Mouse (Mus musculus) limb, embryonic 10.5 days (tissue): ENCODE measurements around the gene Actr8. TPM values are rescaled to one million over a fixed set of nuclear protein-coding genes. Genes with fewer than 3 reads are reported as not detected.

Experiments
- DNase-seq: peaks from one replicate; pipeline ENCODE4 v3.0.0-alpha.2; 2017; ENCODE audit warnings: low spot score
- H3K27ac ChIP-seq: fragments of 300-500 bp; sonication (generic); 2 replicates; pipeline ENCODE4 v1.5.1; 2016; ENCODE audit warnings: mild to moderate bottlenecking
- H3K27me3 ChIP-seq: fragments of 300-500 bp; sonication (generic); 2 replicates; pipeline ENCODE4 v1.6.1; 2016; ENCODE audit warnings: low read depth, mild to moderate bottlenecking; ENCODE audit not compliant: poor library complexity, severe bottlenecking
- H3K36me3 ChIP-seq: fragments of 300-500 bp; sonication (generic); 2 replicates; pipeline ENCODE4 v1.6.1; 2016; ENCODE audit warnings: mild to moderate bottlenecking, moderate library complexity
- H3K4me1 ChIP-seq: fragments of 300-500 bp; sonication (generic); 2 replicates; pipeline ENCODE4 v1.6.1; 2016
- H3K4me3 ChIP-seq: fragments of 300-500 bp; sonication (generic); 2 replicates; pipeline ENCODE4 v1.5.1; 2016; ENCODE audit warnings: mild to moderate bottlenecking, moderate library complexity
- H3K9me3 ChIP-seq: fragments of 300-500 bp; sonication (generic); replicated peaks from 2 replicates; pipeline ENCODE4 v1.6.1; 2016; ENCODE audit warnings: mild to moderate bottlenecking
- WGBS: fragments of 180-500 bp; shearing (Covaris S2); methylation state at CpG from one replicate; pipeline ENCODE4 v1.1.7; 2016; 5-methylcytosine and 5-hydroxymethylcytosine counted together
- polyA plus RNA-seq: library from polyadenylated mRNA; unstranded; fragments of >200 nt; fragmentation: Nextera tagmentation; extraction: Ambion mirVana; gene quantifications from 2 replicates; pipeline ENCODE4 v1.2.1, GENCODE M21; 2016

Actr8 gene
- polyA plus RNA-seq, result 76.4 and 78.4 TPM in 2 replicates

- H3K9me3 ChIP-seq, result no peaks in the 10 kb centered on the region; the same call in 1 of the 2 replicates
- H3K4me1 ChIP-seq, result peaks cover 9% of the 10 kb centered on the region
- peak within 1 kb of the TSS; percentile 79 for H3K4me3 ChIP-seq
- peak; percentile 97 for DNase-seq
- peak within 1 kb of the TSS; percentile 97 for H3K27ac ChIP-seq
- WGBS, result 3% methylated on average over 44 of the region's 44 CpGs
- peaks cover 73% of the 10 kb centered on the region for H3K36me3 ChIP-seq
- H3K27me3 ChIP-seq, result no peaks in the 10 kb centered on the region
Observed at GRCm38 (mm10) chr14:29978254-29979204, at the start of gene Actr8. Gene Actr8 (plus strand): TSS chr14:29978337.

- Histone ChIP-seq H3K27me3 (no peaks in the 10 kb centered on the region), H3K4me1 (no peaks in the 10 kb centered on the region), H3K27ac (no peak overlapping the region), H3K4me3 (no peak overlapping the region), H3K9me3 (no peaks in the 10 kb centered on the region), H3K36me3 (no peaks in the 10 kb centered on the region)
- WGBS, result 78% methylated on average over 4 of the region's 4 CpGs
- no peak for DNase-seq
Observed at GRCm38 (mm10) chr14:29928966-29929365, 49.2 kb upstream of the Actr8 start.

DNA sequence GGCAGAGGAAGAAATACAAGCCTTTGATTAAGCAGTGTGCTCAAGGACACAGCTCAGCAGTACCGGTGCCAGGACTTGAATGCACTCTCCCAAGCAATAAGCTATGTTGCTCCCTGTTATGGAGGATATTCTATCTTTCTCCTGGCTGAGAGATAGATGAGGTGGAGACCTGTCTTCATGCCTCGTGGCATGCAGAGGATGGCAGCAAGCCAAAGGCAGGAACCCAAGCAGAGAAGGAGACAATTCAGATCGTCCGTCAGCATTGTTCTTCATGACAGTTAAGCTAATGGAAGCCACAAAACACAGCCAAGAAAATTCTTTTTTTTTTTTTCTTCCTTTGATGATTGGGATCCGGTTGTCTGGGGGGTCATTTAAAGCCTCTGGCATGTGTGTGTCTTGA lies 42.6 kb upstream of the Actr8 start:
- WGBS, result 85% methylated on average over 5 of the region's 5 CpGs
- Histone ChIP-seq H3K4me3 (no peak overlapping the region), H3K27me3 (peaks cover 7% of the 10 kb centered on the region; the same call in 1 of the 2 replicates), H3K4me1 (peaks cover 10% of the 10 kb centered on the region), H3K36me3 (no peaks in the 10 kb centered on the region), H3K9me3 (no peaks in the 10 kb centered on the region), H3K27ac (no peak overlapping the region)
- DNase-seq, result no peak

- Histone ChIP-seq H3K4me3 (no peak overlapping the region), H3K36me3 (no peaks in the 10 kb centered on the region), H3K27me3 (peaks cover 7% of the 10 kb centered on the region; the same call in 1 of the 2 replicates), H3K9me3 (no peaks in the 10 kb centered on the region), H3K27ac (no peak overlapping the region), H3K4me1 (peaks cover 10% of the 10 kb centered on the region)
- 93% methylated on average over 15 of the region's 15 CpGs for WGBS
- no peak for DNase-seq
Observed at GRCm38 (mm10) chr14:29937466-29937865, 40.7 kb upstream of the Actr8 start.

GRCm38 (mm10) chr14:29939600-29940312 lies 38.4 kb upstream of the Actr8 start:
- no peaks in the 10 kb centered on the region for H3K36me3 ChIP-seq
- no peak overlapping the region for H3K27ac ChIP-seq
- peak; percentile 31 for DNase-seq
- H3K4me1 ChIP-seq, result peaks cover 10% of the 10 kb centered on the region
- H3K4me3 ChIP-seq, result no peak overlapping the region
- 49% methylated on average over 20 of the region's 20 CpGs for WGBS
- peaks cover 7% of the 10 kb centered on the region; the same call in 1 of the 2 replicates for H3K27me3 ChIP-seq
- H3K9me3 ChIP-seq, result no peaks in the 10 kb centered on the region

GRCm38 (mm10) chr14:29940313-29940812 lies 37.8 kb upstream of the Actr8 start:
- Histone ChIP-seq H3K36me3 (no peaks in the 10 kb centered on the region), H3K27me3 (peaks cover 7% of the 10 kb centered on the region; the same call in 1 of the 2 replicates), H3K4me1 (peaks cover 10% of the 10 kb centered on the region), H3K27ac (no peak overlapping the region), H3K9me3 (no peaks in the 10 kb centered on the region), H3K4me3 (no peak overlapping the region)
- DNase-seq, result no peak
- 33% methylated on average over 10 of the region's 10 CpGs for WGBS

- Histone ChIP-seq H3K9me3 (no peaks in the 10 kb centered on the region), H3K27ac (no peak overlapping the region), H3K36me3 (no peaks in the 10 kb centered on the region), H3K4me1 (peaks cover 10% of the 10 kb centered on the region), H3K4me3 (no peak overlapping the region), H3K27me3 (peaks cover 7% of the 10 kb centered on the region; the same call in 1 of the 2 replicates)
- DNase-seq, result peak; percentile 39
- WGBS, result 24% methylated on average over 2 of the region's 2 CpGs
Observed at GRCm38 (mm10) chr14:29940877-29941276, 37.3 kb upstream of the Actr8 start.

- no peaks in the 10 kb centered on the region for H3K4me1 ChIP-seq
- H3K4me3 ChIP-seq, result no peak overlapping the region
- H3K27me3 ChIP-seq, result no peaks in the 10 kb centered on the region
- DNase-seq, result no peak
- H3K27ac ChIP-seq, result no peak overlapping the region
- H3K9me3 ChIP-seq, result no peaks in the 10 kb centered on the region
- H3K36me3 ChIP-seq, result no peaks in the 10 kb centered on the region
- 80% methylated on average over 5 of the region's 5 CpGs for WGBS
Observed at GRCm38 (mm10) chr14:29946761-29947309, 31.3 kb upstream of the Actr8 start.

DNA sequence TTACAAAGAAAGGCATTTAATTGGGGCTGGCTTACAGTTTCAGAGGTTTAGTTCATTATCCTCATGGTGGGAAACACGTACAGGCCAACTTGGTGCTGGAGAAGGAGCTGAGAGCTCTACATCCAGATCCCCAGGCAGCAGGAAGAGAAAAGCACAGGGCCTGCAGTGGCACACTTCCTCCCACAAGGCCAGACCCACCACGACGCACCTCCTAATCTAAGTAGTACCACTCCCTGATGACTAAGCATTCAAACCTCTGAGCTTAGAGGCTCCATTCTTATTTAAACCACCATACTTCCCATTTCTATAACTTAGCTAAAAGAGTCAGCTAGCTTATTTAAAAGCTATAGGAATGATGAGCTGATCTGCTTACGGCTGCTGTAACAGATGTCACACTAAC lies 27.3 kb upstream of the Actr8 start:
- no peaks in the 10 kb centered on the region for H3K9me3 ChIP-seq
- 86% methylated on average over 4 of the region's 4 CpGs for WGBS

DNA sequence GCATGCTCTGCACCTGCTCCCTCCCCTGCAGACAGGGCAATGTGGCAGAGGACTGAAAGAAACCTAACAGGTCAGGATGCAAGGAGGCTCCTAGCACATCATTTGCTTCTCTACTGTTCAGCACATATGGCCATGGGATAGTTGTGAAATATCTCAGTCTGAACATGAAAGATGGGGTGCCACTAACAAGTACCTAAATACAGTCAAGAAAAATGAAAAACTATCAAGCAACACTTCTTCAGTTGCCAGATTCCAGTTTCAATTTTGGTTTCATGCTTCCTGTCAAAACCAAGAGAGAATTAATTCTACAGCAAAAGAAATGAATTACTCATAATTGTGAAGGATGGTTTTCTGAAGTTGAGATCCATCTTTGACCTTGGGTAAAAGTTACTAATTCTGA lies 20.7 kb upstream of the Actr8 start:
- Histone ChIP-seq H3K9me3 (no peaks in the 10 kb centered on the region), H3K4me3 (no peak overlapping the region), H3K27me3 (no peaks in the 10 kb centered on the region), H3K36me3 (no peaks in the 10 kb centered on the region), H3K4me1 (no peaks in the 10 kb centered on the region), H3K27ac (no peak overlapping the region)
- DNase-seq, result no peak

More for the DNA sequence above, 27.3 kb upstream of the Actr8 start:
- Histone ChIP-seq H3K27me3 (no peaks in the 10 kb centered on the region), H3K36me3 (no peaks in the 10 kb centered on the region), H3K27ac (no peak overlapping the region), H3K4me3 (no peak overlapping the region), H3K4me1 (no peaks in the 10 kb centered on the region)
- DNase-seq, result no peak

DNA sequence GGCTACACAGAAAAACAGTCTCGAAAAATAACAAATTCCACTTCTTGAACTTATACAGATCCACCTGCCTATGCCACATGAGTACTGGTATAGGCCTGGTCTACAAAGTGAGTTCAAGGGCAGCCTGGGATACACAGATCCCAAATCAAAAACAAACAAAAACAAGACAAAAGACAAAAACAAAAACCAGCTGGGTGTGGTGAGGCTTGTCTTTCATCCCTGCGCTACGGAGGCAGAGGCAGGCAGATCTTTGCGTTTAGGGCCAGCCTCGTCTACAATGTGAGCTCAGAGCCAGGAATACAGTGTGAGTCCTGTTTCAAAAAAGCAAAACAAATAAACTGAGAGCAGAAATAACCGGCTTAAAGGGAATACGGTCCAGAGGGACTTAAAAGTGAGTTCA lies 10.5 kb upstream of the Actr8 start:
- Histone ChIP-seq H3K9me3 (no peaks in the 10 kb centered on the region), H3K4me3 (peak overlapping the region; percentile 93), H3K36me3 (peaks cover 30% of the 10 kb centered on the region), H3K27me3 (no peaks in the 10 kb centered on the region), H3K4me1 (peaks cover 16% of the 10 kb centered on the region), H3K27ac (peak overlapping the region; percentile 90)
- DNase-seq, result no peak
- 60% methylated on average over 7 of the region's 7 CpGs for WGBS

DNA sequence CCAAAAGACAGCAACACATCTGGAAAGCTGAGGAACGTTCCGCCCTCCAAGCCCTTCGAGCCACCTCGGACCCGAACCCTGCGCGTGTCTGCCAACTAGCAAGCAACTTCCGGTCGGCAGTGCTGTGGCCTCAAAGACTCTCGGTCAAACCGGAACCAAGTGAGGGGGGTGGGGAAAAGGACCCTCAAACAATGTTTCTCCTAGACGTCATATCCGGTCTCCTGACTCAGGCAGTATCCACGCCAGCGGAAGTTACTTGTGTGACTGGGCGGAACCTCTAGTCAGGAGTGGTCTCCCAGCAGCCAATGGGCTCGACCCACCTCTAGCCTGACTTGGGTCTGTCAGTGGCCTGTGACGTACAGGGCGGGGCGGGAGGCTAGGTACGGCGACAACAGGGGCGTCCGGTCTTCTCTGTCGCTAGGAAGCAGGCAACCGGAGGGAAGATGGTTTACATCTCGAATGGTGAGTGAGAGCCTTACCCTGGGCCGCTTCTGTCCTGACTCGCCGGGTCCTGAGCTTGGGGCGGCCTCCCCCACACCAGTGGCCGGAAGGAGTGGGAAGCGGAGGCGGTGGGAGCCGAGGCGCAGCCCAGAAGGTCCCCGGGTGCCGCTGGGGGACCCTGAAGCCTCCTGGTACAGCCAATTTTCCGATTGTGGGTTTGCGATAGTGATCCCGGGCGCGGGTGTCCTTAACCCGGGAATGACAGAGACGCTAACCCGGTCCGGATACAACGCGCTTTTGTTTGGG lies 9.9 kb upstream of the Actr8 start, which contains the start of gene Selenok:
Gene Selenok (plus strand): TSS at position 234 of the 747 bp plus-strand sequence.
- Histone ChIP-seq H3K27me3 (no peaks in the 10 kb centered on the region), H3K4me3 (peak within 1 kb of the TSS; percentile 93), H3K27ac (peak within 1 kb of the TSS; percentile 90), H3K36me3 (peaks cover 37% of the 10 kb centered on the region), H3K9me3 (no peaks in the 10 kb centered on the region), H3K4me1 (peaks cover 16% of the 10 kb centered on the region)
- whole genome bisulfite sequencing, result under 1% methylated on average over 49 of the region's 49 CpGs
- DNase-seq, result peak; percentile 91
